Mouse (Mus musculus) left cerebral cortex, adult 11 months (tissue): ENCODE results near the gene Tomm22.
"Not testable (repeated sequence)": the region's sequence is repeated elsewhere in the genome, so short reads cannot be mapped to it uniquely, and the experiment has no call there.

Experiments
- DNase-seq: peaks from one replicate; pipeline ENCODE4 v3.0.0; 2022; ENCODE audit warnings: low spot score

Tomm22 gene

DNA sequence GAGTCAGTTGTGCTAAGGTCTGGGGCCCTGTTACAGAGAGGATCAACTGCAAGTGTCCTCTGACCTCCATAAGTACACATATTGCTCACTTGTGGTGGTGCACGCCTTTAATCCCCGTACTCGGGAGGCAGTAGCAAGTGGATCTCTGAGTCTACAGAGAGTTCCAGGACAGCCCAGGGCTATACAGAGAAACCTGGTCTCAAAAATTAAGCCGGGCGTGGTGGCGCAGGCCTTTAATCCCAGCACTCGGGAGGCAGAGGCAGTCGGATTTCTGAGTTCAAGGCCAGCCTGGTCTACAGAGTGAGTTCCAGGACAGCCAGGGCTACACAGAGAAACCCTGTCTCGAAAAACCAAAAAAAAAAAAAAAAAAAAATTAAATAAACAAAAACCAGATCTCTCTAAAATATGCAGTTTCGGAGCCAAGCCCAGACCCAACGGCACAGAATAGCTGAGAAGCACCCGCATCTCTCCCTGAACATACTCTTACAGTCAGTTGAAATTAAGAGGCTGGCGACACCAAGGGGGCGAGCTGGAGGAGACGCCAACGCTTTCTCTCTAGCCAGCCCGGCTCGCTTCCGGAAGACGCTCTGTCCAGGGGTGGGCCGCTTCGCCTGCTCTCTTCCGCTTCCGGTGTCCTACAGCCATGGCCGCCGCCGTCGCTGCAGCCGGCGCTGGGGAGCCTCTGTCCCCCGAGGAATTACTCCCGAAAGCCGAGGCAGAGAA is at the start of gene Tomm22:
Gene Tomm22, plus strand, starts transcription at position 613 of the 723 bp plus-strand sequence.
- peak; percentile 82 for DNase-seq

DNA sequence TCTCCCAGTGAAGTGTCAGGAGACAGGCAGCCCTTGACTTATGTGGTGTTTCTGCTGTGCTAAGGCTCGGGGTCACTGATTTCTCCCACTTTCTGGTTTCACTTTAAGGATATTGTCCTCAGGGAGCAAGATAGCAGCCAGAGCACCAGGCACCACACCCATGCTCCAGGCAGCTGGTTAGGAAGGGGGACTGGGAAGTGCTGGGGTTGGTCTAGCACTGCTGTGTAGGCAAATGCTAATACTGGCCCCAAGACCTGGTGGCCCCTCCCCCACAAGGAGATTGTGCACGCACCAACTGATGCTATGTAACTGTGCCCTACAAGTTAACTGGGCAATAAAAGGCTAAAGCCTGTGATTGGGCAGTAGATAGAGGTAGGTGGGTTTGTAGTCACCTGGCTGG is 40.2 kb upstream of the Tomm22 start:
- DNase-seq = no peak

DNA sequence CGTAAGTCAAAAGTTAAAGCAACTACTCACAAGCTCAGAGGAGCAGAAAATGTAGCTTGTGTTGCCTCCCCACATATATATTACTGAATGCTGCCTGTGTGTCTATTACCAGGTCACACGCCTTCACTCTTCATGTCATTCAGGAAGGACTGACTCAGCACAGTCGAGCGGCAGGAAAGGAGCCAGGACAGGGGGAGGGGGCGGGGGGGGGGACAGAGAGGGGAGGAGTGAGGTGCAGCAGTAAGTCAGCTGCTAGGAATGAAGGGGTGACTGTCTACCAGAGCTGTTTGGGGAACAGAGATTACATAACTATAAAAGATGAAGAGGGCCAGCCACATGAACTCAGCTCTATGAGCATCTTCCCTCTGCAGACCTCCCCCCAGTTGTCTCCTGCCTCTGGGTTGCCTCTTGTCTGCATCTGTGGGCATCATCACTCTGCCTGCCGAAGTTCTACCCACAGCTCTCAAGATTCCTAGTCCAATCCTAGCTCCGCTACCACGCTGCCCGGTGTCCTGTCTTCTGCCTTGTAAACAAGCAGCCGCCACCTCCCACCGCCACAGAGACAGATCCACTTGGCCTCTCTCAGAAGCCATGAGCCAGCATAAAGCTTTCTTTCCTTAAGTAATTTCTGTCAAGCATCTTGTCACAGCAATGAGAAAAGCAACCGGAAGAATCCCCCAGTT is 29.4 kb upstream of the Tomm22 start:
- no peak for DNase-seq

DNA sequence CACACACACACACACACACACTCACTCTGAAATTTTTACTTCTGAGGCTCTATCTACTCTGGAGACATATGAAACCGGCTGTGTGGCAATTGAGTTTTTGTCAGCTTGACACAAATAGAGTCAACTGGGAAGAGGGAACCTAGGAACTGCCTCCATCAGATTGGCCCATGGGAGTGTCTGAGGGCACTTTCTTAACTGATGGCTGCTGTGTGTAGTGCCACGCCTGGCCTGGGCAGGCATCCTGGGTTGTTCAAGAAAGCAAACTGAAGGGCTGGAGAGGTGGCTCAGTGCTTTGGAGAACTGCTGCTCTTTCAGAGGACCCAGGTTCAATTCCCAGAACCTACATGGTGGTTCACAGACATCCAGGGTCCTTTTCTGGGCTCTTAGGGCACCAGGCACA is 25.2 kb upstream of the Tomm22 start:
- no peak for DNase-seq

DNA sequence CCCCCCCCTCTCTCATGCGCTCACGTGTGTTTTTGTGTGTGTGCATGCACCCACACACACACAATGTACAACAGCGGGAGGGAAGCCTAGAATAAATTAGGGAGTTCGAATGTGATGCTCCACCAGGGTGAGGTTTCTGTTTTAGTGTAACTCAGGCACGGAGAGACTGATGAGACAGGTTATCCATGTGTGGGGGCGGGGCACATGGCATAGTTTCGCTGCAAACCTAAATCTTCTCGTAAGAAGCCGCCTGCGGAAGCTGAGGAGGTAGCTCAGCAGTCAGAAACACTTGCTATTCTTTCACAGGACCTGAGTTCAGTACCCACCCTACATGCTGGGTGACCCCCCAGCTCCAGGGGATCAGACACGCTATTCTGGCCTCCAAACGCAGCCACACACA is 22.5 kb upstream of the Tomm22 start:
- DNase-seq = no peak

DNA sequence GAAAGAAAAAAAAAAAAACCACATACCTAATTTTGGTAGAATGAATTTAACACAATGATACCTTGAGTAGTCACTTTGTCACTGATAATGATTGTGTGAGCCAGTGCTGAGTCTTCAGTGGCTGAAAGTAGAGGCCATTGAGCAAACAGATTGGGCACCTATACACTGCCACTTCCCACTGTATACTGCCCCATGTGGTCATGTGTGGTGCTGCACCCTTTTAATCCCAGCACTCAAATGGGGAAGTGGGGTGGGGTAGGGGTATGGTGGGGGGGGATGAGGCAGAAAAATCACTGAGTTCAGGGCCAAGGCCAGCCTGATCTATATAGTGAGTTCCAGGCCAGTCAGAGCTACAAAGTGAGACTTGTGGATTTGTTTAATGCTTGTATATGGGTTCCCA is 20.1 kb upstream of the Tomm22 start:
- DNase-seq = no peak

DNA sequence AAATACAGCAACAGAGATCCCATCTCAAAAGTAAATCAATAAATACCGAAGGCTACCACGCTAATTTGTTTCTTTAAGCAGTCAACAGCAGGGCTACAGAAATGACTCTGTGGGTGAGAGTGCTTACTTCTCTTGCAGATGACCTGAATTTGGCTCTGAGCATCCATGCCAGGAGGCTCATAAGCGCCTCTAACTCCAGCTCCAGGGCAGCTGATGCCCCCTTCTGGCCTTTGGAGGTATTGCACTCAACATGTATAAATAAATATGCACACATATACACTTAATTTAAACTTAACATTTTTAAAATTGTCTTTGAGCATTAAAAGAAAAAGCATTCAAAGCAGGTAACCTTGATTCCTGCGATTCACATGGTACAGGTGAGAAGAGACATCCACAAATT is 19.2 kb upstream of the Tomm22 start:
- DNase-seq = no peak

DNA sequence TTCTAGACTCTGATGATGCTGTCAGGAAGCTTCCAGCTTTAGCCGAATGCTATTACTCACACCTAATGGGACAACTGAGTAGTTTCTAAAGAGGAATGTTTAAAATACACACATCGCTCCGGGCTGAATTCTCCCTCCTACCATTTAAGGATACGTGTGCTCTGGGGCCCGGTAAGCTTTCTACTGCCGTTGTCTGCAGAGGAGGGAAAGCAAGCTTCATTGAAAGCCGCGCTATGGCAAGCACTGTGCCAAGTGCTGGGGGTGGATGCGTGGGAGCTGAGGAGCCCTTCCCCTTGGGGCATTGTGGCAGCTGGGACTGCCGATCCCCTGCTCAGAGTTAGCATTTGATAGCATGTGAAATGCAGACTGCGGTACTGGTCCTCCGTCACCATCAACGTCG is 14.2 kb upstream of the Tomm22 start:
- DNase-seq = no peak

DNA sequence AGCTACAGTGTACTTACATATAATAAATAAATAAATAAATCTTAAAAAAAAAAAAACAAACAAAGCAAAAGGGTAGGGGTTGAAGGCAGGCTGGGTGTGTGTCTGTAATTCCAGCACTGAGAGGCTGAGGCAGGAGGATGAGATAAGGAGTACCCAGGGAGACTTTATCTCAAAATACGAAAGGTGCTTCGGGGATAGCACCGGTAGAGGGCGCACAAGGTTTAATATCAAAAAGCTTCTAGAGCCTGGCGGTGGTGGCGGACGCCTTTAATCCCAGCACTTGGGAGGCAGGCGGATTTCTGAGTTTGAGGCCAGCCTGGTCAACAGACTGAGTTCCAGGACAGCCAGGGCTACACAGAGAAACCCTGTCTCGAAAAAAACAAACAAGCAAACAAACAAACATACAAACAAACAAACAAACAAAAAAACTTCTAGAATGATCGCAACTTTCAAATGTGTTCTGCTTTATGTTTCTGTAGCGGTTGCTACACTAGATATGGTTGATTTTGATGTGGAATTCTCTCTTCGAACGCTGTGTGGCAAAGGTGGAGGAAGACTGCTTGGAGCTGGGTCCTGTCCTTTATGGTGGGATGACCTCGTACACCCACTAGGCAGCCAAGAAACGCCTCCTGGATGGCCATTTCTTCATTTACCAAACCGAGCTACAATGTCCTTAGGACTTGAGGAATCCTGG is 12.7 kb upstream of the Tomm22 start:
- peak; percentile 77 for DNase-seq

DNA sequence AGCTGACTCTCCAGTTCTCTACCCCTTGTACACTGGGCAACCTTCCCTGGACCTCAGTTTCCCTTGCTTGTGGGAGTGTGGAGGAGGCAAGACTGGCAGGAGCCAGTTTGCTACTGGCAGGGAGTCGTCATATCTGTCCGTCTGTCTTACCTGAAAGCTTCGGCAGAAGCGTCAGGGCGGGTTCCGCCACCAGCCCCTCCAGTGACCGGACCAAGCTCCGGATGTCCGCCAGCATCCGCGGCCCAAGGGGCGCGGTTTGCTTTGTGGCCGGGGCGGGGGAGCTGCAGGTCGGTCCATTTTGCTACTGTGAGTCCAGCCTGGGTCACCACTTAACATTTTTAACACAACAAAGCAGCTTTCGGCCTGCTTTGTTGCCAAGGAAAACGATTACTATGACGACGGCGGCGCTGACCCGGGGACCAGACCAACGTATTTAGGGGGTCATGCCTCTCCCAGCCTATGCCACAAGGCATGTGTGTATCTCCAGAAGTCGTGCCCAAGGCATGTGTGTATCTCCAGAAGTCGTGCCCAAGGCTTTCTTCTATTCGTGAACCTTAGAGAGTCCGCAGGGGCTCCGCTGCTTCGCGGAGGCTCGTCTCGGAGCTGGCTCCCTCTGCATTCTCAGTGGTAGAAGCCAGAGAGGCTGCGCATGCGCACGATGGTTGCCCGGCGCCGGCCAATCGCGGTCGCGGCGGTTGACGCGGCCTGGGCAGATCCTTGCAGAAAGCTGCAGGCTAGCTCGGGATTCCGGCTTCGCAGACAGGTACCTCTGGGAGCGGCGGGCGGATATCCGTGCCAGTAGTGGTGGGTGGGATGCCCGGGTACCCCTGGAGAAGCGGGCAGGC is 11.9 kb upstream of the Tomm22 start, which contains the start of the genes Fam227a and Cby1:
Gene Fam227a, minus strand, starts transcription at position 426 of the 845 bp plus-strand sequence.
Gene Cby1, plus strand, starts transcription at position 669 of the 845 bp plus-strand sequence.
- peak; percentile 88 for DNase-seq

DNA sequence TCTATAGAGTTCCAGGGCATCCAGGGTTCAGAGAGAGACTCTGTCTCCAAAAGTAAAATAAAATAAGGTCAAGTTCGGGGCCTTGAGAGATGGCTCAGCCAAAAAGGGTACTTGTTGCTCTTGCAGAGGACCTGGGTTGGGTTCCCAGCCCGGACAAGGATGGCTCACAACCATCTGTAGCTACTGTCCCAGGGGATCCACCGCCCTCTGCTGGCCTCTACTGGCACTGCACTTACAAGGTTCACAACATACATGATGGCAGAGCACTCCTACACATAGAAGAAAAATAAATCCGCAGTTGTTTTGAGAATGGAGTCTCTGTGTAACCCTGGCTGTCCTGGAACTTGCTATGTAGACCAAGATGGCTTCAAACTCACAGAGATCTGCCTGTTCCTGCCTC is 8.8 kb upstream of the Tomm22 start:
- no peak for DNase-seq

DNA sequence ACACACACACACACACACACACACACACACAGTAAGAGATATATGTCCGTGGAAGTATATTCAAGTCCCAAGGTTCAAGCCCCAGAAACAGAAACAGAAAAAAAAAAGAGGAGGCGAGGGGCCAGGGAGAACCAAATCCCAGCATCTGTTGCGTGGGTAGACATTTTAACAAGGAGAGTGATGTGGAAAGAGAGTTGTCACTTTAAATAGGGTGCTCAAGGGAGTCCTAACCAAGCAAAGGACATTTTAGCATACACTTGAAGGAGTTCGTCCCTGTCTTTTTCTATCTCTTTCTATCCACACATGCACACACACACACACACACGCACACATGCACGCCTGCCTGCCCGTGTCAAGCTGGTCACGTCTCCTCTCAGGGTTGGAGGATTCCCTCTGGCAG is 6.0 kb upstream of the Tomm22 start:
- DNase-seq = no peak

DNA sequence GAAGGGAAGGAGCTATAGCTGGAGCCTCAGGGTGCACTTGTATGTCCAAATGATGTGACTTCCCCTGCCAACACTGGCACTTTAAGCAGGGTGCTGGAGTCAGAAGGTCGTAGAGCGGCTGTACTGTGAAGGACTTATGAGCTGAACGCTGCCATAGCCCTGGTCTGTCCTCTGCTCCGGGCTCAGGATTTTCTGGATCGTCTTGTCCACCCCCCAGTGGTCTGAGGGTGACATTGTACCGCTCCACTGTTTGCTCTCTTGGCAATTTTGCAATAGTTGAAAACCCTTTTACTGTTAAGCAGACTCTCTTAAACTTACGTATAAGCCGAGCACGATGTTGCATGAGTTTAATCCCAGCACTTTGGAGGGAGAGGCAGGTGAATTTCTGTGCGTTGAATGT is 1.5 kb upstream of the Tomm22 start:
- no peak for DNase-seq

DNA sequence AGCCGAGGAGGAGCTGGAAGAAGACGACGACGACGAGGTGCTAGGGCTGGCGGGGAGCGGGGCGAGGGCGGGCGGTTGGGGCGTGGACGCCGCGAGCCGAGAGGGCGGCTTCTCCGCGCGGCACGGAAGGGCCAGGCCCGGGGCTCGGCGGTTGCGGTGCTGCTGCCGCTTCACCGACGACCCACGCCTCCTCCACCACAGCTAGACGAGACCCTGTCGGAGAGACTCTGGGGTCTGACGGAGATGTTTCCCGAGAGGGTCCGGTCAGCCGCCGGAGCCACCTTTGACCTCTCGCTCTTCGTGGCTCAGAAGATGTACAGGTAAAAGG is 275 bp downstream of the Tomm22 start:
- no peak for DNase-seq

DNA sequence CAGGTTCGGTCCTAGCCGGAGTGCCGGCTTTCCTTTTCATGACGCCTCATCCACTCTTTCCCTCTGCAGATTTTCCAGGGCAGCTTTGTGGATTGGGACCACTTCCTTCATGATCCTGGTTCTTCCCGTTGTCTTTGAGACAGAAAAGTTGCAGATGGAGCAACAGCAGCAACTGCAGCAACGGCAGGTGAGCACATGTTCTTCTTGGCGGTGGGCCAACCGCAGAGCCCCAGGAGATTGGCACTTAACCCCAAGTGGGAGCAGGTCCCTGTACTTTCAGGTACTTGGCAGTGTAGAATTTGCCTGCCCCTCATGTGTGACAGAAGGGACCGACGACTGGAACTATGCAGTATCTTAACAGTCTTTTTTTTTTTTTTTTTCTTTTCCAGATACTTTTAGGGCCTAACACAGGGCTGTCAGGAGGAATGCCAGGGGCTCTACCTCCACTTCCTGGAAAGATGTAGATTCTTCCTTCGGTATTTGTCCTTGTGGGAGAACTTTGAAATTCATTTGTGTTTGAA is 1.2 kb downstream of the Tomm22 start:
- DNase-seq = not testable (repeated sequence)

DNA sequence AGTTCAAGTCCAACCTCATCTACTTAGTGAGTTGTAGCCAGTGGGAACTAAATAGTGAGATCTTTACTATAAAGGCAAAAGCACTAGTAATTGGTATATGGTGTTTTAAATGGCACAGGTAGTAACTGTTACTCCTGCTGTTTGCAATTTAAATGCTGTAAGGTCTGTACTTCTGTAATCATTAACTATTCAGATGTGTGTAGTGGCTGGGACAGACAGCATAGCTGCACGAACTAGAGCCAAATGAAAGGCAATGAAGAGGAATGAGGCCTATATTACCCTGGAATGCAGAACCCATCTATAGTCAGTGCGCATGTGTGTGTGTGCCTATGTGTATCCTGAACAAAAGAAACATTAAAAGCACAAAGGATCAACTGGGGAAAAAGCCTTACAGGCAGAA is 7.3 kb downstream of the Tomm22 start:
- no peak for DNase-seq

DNA sequence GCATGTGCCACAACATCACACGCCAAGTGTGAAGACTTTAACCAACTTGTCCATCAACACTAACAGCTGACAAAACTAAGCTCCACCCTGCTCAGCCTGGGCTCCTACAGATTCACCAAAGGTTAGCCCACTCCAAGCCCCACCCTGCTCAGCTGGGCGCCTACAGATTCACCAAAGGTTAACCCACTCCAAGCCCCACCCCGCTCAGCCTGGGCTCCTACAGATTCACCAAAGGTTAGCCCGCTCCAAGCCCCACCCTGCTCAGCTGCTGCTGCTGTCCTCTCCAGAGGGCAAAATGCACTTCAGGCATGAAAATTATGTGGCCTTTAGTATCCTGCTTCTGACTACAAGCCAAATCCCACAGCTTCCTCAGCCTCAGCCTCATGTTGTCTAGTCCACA is 11.3 kb downstream of the Tomm22 start:
- no peak for DNase-seq

DNA sequence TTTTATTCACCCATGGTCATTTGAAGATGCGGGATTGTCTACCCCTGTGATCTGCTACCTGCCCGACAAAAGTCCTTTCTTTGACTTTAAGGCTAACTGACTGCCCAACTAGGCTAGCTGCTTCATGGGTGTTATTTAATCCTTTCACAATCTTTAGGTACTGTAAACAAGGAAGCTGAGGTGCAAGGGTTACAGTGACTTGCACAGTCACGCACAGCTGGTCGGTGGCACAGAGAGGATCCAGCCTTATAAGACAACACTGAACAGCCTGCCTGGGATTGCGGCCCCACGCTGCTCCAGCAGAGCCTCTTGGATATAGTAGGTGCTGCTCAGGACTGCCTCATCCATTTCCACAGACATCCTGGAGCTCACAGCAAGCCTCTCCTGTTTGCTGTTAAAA is 12.5 kb downstream of the Tomm22 start:
- no peak for DNase-seq

DNA sequence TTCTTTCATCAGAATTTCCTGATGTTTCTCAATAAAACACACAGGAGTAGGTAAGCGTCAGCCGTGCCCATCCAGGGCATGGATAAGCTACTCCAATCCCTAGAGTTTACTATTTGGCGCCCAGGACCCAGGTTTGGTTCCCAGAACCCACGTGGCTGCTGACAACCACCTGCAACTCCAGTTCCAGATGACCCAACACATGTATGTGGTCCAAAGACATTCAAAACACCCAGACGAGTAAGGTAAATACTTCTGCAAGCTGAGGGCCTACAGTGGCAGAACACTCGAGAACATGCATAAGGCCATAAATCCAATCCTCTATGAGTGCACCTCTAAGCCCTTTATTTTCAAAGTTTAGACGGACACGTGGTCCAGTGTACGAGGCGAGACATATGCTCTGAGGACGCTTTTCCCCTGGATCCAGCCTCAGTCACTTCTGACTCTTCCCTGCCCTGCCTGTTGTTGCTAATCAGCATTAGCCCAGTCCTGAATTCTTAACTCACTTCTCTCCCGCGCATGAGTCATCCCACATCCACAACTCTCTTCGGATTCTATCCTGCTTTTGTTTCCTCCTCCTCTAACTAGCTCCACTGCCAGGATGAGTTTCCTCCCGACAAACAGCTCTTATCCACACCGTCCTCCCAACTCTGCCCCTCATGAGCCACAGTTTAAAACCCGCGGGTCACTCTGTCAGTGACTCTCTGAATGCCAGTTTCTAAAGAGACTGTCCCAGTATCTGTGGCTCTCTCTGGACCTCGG is 13.2 kb downstream of the Tomm22 start:
- DNase-seq = no peak

DNA sequence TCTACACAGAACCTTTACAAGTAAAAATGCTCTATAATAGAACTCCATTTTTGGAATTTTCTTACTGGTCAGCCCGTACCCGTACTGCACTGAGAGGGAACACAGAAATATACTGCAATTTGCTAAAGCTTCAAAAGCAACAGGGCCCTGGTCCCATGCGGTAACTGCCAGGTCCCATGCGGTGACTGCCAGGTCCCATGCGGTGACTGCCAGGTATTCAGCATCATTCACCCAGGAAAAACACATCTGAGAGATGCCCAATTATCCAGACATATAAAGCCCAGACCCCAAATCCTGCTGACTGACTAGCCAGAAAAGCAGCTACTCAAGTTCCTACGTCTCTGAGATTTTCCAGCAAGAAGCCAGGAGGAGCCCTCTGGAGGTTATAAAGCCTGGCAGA is 14.0 kb downstream of the Tomm22 start:
- DNase-seq = no peak

DNA sequence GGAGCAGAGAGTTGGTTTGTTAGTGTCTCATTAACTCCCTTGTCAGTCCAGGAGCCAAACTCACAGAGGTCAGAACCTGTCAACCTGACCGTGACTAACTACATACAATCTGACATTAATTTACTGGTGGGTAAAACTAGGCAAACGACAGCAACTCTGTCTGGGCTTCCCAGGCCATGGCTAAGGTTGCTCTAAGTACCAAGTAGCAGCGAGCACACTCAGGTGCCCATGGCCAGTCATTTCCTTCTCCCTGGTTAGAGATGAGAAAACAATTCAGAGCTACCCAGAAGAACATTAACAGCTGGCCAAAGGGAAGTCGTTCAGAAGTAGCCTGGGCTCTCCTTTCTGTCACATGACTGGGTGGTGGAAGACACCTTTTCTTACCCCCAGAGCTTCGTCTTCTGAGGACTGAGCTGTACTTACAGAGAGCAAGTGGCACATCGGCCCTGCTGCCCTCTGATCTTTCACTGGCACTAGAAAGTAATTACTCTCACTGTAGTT is 14.5 kb downstream of the Tomm22 start:
- no peak for DNase-seq
